Mouse (Mus musculus) cortical plate, adult 2 months (tissue): ENCODE data around the gene Faf1. TPM values are rescaled to one million over a fixed set of nuclear protein-coding genes. Genes with fewer than 3 reads are reported as not detected.
A peak's percentile ranks its signal among the peaks of the same experiment; 100 is the strongest.

ENCODE experiments used
- H3K27ac ChIP-seq: fragments of 200-500 bp; 2 replicates; pipeline ENCODE4 v1.5.1; 2012; ENCODE audit warnings: low read length, control low read depth, inconsistent platforms; ENCODE audit not compliant: insufficient read depth
- H3K4me1 ChIP-seq: fragments of 200-500 bp; 2 replicates; pipeline ENCODE4 v1.6.1; 2011; ENCODE audit warnings: low read length; ENCODE audit not compliant: control insufficient read depth, insufficient read depth
- H3K4me3 ChIP-seq: fragments of 200-500 bp; 2 replicates; pipeline ENCODE4 v1.5.1; 2011; ENCODE audit warnings: mild to moderate bottlenecking, low read length, control low read depth; ENCODE audit not compliant: insufficient read depth
- CTCF ChIP-seq: fragments of 200-500 bp; IDR thresholded peaks from 2 replicates; pipeline ENCODE4 v1.5.1; 2011; ENCODE audit warnings: mild to moderate bottlenecking, control low read depth, low read length; ENCODE audit not compliant: insufficient read depth; ENCODE audit errors: extremely low read depth
- POLR2A ChIP-seq: fragments of 200-500 bp; IDR thresholded peaks from 2 replicates; pipeline ENCODE4 v1.6.1; 2011; ENCODE audit warnings: mild to moderate bottlenecking, low read length, control low read depth; ENCODE audit not compliant: insufficient read depth; ENCODE audit errors: extremely low read depth
- polyA plus RNA-seq: library from polyadenylated mRNA; depleted of rRNA; stranded (reverse); fragments of >200 nt; gene quantifications from 2 replicates; pipeline ENCODE4 v1.2.3, GENCODE M21; 2012; rRNA removed

Gene Faf1
- 17.9 and 20.4 TPM in 2 replicates for polyA plus RNA-seq

- Histone ChIP-seq H3K4me1 (0 out of 2 replicates have a peak, but pooled peaks cover 1% of the 10 kb centered on the region), H3K4me3 (peak within 1 kb of the TSS; percentile 100), H3K27ac (peak within 1 kb of the TSS; percentile 98)
- peak; percentile 30; the same call in 1 of the 2 replicates for TF ChIP-seq POLR2A
- no peak for TF ChIP-seq CTCF
These were observed at the start of gene Faf1 for GRCm38 (mm10) chr4:109676218-109677215. Gene Faf1, plus strand, starts transcription at chr4:109676588.

- no peak overlapping the region for H3K27ac ChIP-seq
- TF ChIP-seq CTCF (no peak), POLR2A (no peak)
These were observed 46.2 kb upstream of the Faf1 start for GRCm38 (mm10) chr4:109630215-109630614.

DNA sequence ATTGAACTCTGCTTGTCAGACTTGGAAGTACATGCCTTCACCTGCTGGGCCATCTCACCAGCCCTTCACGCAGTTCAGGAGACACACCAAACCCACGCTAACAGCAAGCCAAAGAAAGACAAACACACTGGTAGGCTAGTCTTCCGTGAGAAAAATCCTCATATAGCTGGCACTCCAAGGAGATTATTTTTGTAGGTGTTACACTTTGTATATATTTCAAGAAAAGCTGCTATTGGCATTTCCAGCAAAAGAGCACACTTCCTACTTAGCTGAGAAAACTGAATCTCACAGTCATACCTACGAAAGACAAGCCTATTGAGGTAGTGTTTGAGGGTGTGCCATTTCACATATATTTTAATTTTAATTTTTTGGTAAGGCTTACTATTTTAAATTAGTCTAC lies 45.4 kb upstream of the Faf1 start:
- H3K27ac ChIP-seq: no peak overlapping the region
- TF ChIP-seq CTCF: no peak
- TF ChIP-seq POLR2A: no peak
- no peak overlapping the region for H3K4me3 ChIP-seq
- H3K4me1 ChIP-seq: peaks cover 2% of the 10 kb centered on the region

More at GRCm38 (mm10) chr4:109630215-109630614, 46.2 kb upstream of the Faf1 start:
- H3K4me1 ChIP-seq: peaks cover 2% of the 10 kb centered on the region
- H3K4me3 ChIP-seq: no peak overlapping the region

GRCm38 (mm10) chr4:109634971-109635370 lies 41.4 kb upstream of the Faf1 start:
- Histone ChIP-seq H3K4me1 (peaks cover 2% of the 10 kb centered on the region), H3K27ac (no peak overlapping the region), H3K4me3 (no peak overlapping the region)
- TF ChIP-seq CTCF: no peak
- no peak for TF ChIP-seq POLR2A

GRCm38 (mm10) chr4:109639356-109639755 lies 37.0 kb upstream of the Faf1 start:
- no peaks in the 10 kb centered on the region for H3K4me1 ChIP-seq
- H3K27ac ChIP-seq: no peak overlapping the region
- H3K4me3 ChIP-seq: no peak overlapping the region
- TF ChIP-seq POLR2A (no peak), CTCF (no peak)

GRCm38 (mm10) chr4:109640141-109640540 lies 36.2 kb upstream of the Faf1 start:
- Histone ChIP-seq H3K4me1 (no peaks in the 10 kb centered on the region), H3K4me3 (no peak overlapping the region), H3K27ac (no peak overlapping the region)
- no peak for TF ChIP-seq CTCF

DNA sequence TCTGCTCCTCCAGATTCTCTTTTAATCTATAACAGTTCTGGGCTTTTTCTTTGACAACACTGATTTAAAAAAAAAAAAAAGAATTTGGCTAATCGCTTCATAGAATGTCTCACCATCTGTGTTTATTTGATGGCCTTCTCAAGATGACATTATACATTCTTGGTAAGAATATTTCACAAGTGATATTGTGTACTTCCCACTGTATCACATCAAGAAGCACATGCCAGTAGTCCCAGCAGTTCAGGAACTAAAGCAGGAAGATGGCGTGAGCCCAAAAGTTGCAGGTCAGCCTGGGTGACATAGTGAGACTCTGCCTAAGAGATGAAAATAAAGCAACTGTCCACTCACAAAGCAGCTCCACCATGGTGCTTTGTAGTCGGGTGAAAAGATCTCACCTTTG lies 34.9 kb upstream of the Faf1 start:
- no peaks in the 10 kb centered on the region for H3K4me1 ChIP-seq
- no peak overlapping the region for H3K27ac ChIP-seq
- TF ChIP-seq CTCF: no peak
- no peak for TF ChIP-seq POLR2A
- H3K4me3 ChIP-seq: no peak overlapping the region

- Histone ChIP-seq H3K27ac (no peak overlapping the region), H3K4me3 (no peak overlapping the region), H3K4me1 (no peaks in the 10 kb centered on the region)
- TF ChIP-seq POLR2A (no peak), CTCF (no peak)
These were observed 29.1 kb upstream of the Faf1 start for GRCm38 (mm10) chr4:109647281-109647680.

DNA sequence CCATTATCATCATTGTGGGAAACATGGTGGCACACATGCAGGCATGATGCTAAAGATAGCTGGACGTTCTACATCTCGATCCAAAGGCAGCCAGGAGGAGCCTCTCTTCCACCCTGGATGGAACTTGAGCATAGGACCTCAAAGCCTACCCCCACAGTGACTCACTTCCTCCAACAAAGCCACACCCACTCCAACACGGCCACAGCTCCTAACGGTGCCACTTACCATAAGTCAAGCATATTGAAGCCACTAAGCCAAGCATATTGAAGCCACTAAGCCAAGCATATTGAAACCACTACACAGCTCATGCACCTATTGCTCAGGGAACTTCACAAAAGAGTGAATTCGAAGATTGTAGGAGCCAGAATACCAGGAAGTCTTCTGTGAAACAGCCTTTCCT lies 27.1 kb upstream of the Faf1 start:
- Histone ChIP-seq H3K27ac (no peak overlapping the region), H3K4me3 (no peak overlapping the region), H3K4me1 (no peaks in the 10 kb centered on the region)
- TF ChIP-seq CTCF (no peak), POLR2A (no peak)

DNA sequence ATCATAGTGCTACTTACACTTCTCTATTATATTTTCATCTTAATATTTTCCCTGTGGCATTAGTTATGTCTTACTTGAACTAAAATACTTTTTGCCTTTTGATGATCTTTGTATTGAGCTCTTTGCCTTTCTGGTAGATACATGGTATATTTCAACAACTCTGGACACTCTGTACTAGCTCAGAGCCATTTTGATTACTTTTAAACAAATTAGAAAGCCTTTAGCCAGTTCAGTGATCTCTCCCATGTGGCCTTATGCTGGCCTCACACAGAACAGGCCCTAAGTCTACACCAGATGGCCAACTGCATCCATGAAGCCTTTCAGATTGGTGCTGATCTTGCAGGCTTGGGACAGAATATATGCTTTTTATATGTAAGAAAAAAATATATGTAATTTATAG lies 23.1 kb upstream of the Faf1 start:
- TF ChIP-seq CTCF (no peak), POLR2A (no peak)
- Histone ChIP-seq H3K4me3 (no peak overlapping the region), H3K4me1 (no peaks in the 10 kb centered on the region; the same call in 1 of the 2 replicates), H3K27ac (no peak overlapping the region)
